Mouse (Mus musculus) gastrocnemius, adult 2 months (tissue): ENCODE measurements around the gene Ypel5. TPM values are rescaled to one million over a fixed set of nuclear protein-coding genes. Genes with fewer than 3 reads are reported as not detected.

ENCODE experiments used
- DNase-seq: peaks from one replicate; pipeline ENCODE4 v3.0.0; 2022
- H3K27ac ChIP-seq: fragments of 200-600 bp; 2 replicates; pipeline ENCODE4 v1.8.1; 2022; ENCODE audit warnings: mild to moderate bottlenecking
- H3K4me3 ChIP-seq: fragments of 200-600 bp; 2 replicates; pipeline ENCODE4 v1.8.1; 2022; ENCODE audit warnings: mild to moderate bottlenecking, moderate library complexity
- CTCF ChIP-seq: fragments of 200-600 bp; IDR thresholded peaks from 2 replicates; pipeline ENCODE4 v1.8.1; 2022; ENCODE audit warnings: antibody characterized with exemption, mild to moderate bottlenecking, moderate library complexity
- intact Hi-C: fragments of 180-260 bp; cut with DNase I; formaldehyde crosslinking; loops from one replicate; pipeline ENCODE4 v1.15.1; 2025
- total RNA-seq, 2 experiments: library from RNA; stranded (reverse); gene quantifications; 2 replicates each; pipeline ENCODE4 v1.2.3; 2021

The Ypel5 gene
- total RNA-seq, 2 experiments from 2014 or later = 25.0 to 28.9 TPM

- peak; percentile 71 for TF ChIP-seq CTCF
- intact Hi-C loops = loop anchor here (5.0 kb wide), 1 partner anchor 439 kb away; no protein-coding TSS in a partner anchor
Observed at GRCm38 (mm10) chr17:72857677-72858633, 21.7 kb downstream of the Ypel5 start.

GRCm38 (mm10) chr17:72863226-72863625 is 27.0 kb downstream of the Ypel5 start:
- H3K4me3 ChIP-seq = no peak overlapping the region
- DNase-seq = no peak
- no peak for TF ChIP-seq CTCF
- H3K27ac ChIP-seq = no peak overlapping the region
- intact Hi-C loops = no loop called here

More at GRCm38 (mm10) chr17:72857677-72858633, 21.7 kb downstream of the Ypel5 start:
- Histone ChIP-seq H3K4me3 (no peak overlapping the region), H3K27ac (no peak overlapping the region)
- DNase-seq = peak; percentile 32

- Histone ChIP-seq H3K4me3 (no peak overlapping the region), H3K27ac (no peak overlapping the region)
- intact Hi-C loops = no loop called here
- no peak for DNase-seq
- no peak for TF ChIP-seq CTCF
Observed at GRCm38 (mm10) chr17:72866624-72867245, 30.5 kb downstream of the Ypel5 start.

- TF ChIP-seq CTCF = no peak
- DNase-seq = no peak
- H3K4me3 ChIP-seq = no peak overlapping the region
- no peak overlapping the region for H3K27ac ChIP-seq
- intact Hi-C loops = no loop called here
Observed at GRCm38 (mm10) chr17:72868181-72868580, 31.9 kb downstream of the Ypel5 start.

- TF ChIP-seq CTCF = no peak
- Histone ChIP-seq H3K27ac (no peak overlapping the region), H3K4me3 (no peak overlapping the region)
- intact Hi-C loops = no loop called here
- no peak for DNase-seq
Observed at GRCm38 (mm10) chr17:72878979-72879378, 42.7 kb downstream of the Ypel5 start.

- no peak for TF ChIP-seq CTCF
- no peak overlapping the region for H3K4me3 ChIP-seq
- intact Hi-C loops = no loop called here
- peak overlapping the region; percentile 16; the same call in 1 of the 2 replicates for H3K27ac ChIP-seq
- DNase-seq = no peak
Observed at GRCm38 (mm10) chr17:72880156-72880555, 43.9 kb downstream of the Ypel5 start.

- intact Hi-C loops = no loop called here
- no peak for DNase-seq
- H3K27ac ChIP-seq = 0 out of 2 replicates have a peak overlapping the region, but pooled peaks have one; percentile 5
- H3K4me3 ChIP-seq = no peak overlapping the region
- no peak for TF ChIP-seq CTCF
Observed at GRCm38 (mm10) chr17:72881051-72881450, 44.8 kb downstream of the Ypel5 start.

GRCm38 (mm10) chr17:72881804-72882203 is 45.6 kb downstream of the Ypel5 start:
- Histone ChIP-seq H3K27ac (no peak overlapping the region), H3K4me3 (no peak overlapping the region)
- no peak for TF ChIP-seq CTCF
- intact Hi-C loops = no loop called here
- DNase-seq = no peak

- Histone ChIP-seq H3K4me3 (no peak overlapping the region), H3K27ac (no peak overlapping the region)
- TF ChIP-seq CTCF = peak; percentile 77
- peak; percentile 51 for DNase-seq
- intact Hi-C loops = loop anchor here (1.0 to 10.0 kb wide), 3 partner anchors 120 to 405 kb away; no protein-coding TSS in a partner anchor
Observed at GRCm38 (mm10) chr17:72889556-72890397, 53.5 kb downstream of the Ypel5 start.

- H3K4me3 ChIP-seq = no peak overlapping the region
- TF ChIP-seq CTCF = peak; percentile 0; the same call in 1 of the 2 replicates
- H3K27ac ChIP-seq = no peak overlapping the region
- intact Hi-C loops = loop anchor here (1.0 to 10.0 kb wide), 3 partner anchors 119 to 404 kb away; no protein-coding TSS in a partner anchor
- no peak for DNase-seq
Observed at GRCm38 (mm10) chr17:72890398-72890898, 54.2 kb downstream of the Ypel5 start.

GRCm38 (mm10) chr17:72891556-72891955 is 55.3 kb downstream of the Ypel5 start:
- no peak overlapping the region for H3K27ac ChIP-seq
- intact Hi-C loops = loop anchor here (10.0 kb wide), 2 partner anchors 203 to 403 kb away; no protein-coding TSS in a partner anchor
- TF ChIP-seq CTCF = no peak
- no peak overlapping the region for H3K4me3 ChIP-seq
- DNase-seq = no peak

GRCm38 (mm10) chr17:72895506-72895905 is 59.3 kb downstream of the Ypel5 start:
- no peak overlapping the region for H3K27ac ChIP-seq
- peak; percentile 62 for DNase-seq
- no peak for TF ChIP-seq CTCF
- intact Hi-C loops = loop anchor here (10.0 kb wide), 2 partner anchors 199 to 399 kb away; no protein-coding TSS in a partner anchor
- no peak overlapping the region for H3K4me3 ChIP-seq
